Mouse (Mus musculus) limb, embryonic 12.5 days (tissue): ENCODE results near the gene Slc25a35. TPM values are rescaled to one million over a fixed set of nuclear protein-coding genes. Genes with fewer than 3 reads are reported as not detected.
A peak's percentile ranks its signal among the peaks of the same experiment; 100 is the strongest.
"Not testable (repeated sequence)": the region's sequence is repeated elsewhere in the genome, so short reads cannot be mapped to it uniquely, and the experiment has no call there.

Experiments
- ATAC-seq: fragments of 200-750 bp; cut with Nextera tagmentation; 2 replicates; pipeline ENCODE4 v1.8.0; 2017; ENCODE audit warnings: low read depth, moderate TSS enrichment; ENCODE audit not compliant: insufficient number of reproducible peaks, insufficient read depth, low FRiP score, low TSS enrichment
- H3K27ac ChIP-seq: fragments of 300-500 bp; sonication (generic); 2 replicates; pipeline ENCODE4 v1.5.1; 2016; ENCODE audit warnings: mild to moderate bottlenecking, moderate library complexity
- H3K27me3 ChIP-seq: fragments of 300-500 bp; sonication (generic); 2 replicates; pipeline ENCODE4 v1.6.1; 2016; ENCODE audit warnings: mild to moderate bottlenecking, moderate library complexity
- H3K36me3 ChIP-seq: fragments of 300-500 bp; sonication (generic); 2 replicates; pipeline ENCODE4 v1.6.1; 2016; ENCODE audit warnings: mild to moderate bottlenecking, moderate library complexity
- H3K4me1 ChIP-seq: fragments of 300-500 bp; sonication (generic); replicated peaks from 2 replicates; pipeline ENCODE4 v1.6.1; 2016
- H3K4me2 ChIP-seq: fragments of 300-500 bp; sonication (generic); 2 replicates; pipeline ENCODE4 v1.6.1; 2016; ENCODE audit warnings: mild to moderate bottlenecking, moderate library complexity
- H3K4me3 ChIP-seq: fragments of 300-500 bp; sonication (generic); replicated peaks from 2 replicates; pipeline ENCODE4 v1.5.1; 2016; ENCODE audit warnings: mild to moderate bottlenecking
- H3K9ac ChIP-seq: fragments of 300-500 bp; sonication (generic); replicated peaks from 2 replicates; pipeline ENCODE4 v1.6.1; 2016; ENCODE audit warnings: mild to moderate bottlenecking, moderate library complexity
- H3K9me3 ChIP-seq: fragments of 300-500 bp; sonication (generic); 2 replicates; pipeline ENCODE4 v1.6.1; 2016; ENCODE audit warnings: mild to moderate bottlenecking, moderate library complexity
- WGBS: fragments of 180-500 bp; shearing (Covaris S2); methylation state at CpG from one replicate; pipeline ENCODE4 v1.1.7; 2016; 5-methylcytosine and 5-hydroxymethylcytosine counted together
- polyA plus RNA-seq: library from polyadenylated mRNA; unstranded; fragments of >200 nt; fragmentation: Nextera tagmentation; extraction: Ambion mirVana; gene quantifications from 2 replicates; pipeline ENCODE4 v1.2.1, GENCODE M21; 2016

Slc25a35 gene
- polyA plus RNA-seq, result 2.3 and 2.6 TPM in 2 replicates

- under 1% methylated on average over 50 of the region's 50 CpGs for WGBS
- Histone ChIP-seq H3K36me3 (no peaks in the 10 kb centered on the region), H3K9ac (peak within 1 kb of the TSS; percentile 60), H3K27ac (no peak within 1 kb of the TSS), H3K27me3 (0 out of 2 replicates have a peak, but pooled peaks cover 2% of the 10 kb centered on the region), H3K4me2 (peak within 1 kb of the TSS; percentile 88), H3K4me1 (peaks cover 18% of the 10 kb centered on the region), H3K9me3 (no peaks in the 10 kb centered on the region), H3K4me3 (peak within 1 kb of the TSS; percentile 61)
- peak; percentile 95 for ATAC-seq
Measured at GRCm38 (mm10) chr11:68967337-68968282, at the start of gene Slc25a35. Gene Slc25a35, plus strand, starts transcription at chr11:68968131.

GRCm38 (mm10) chr11:68923191-68923590 lies 44.7 kb upstream of the Slc25a35 start:
- Histone ChIP-seq H3K27ac (no peak overlapping the region), H3K4me1 (0 out of 2 replicates have a peak, but pooled peaks cover 8% of the 10 kb centered on the region), H3K9me3 (no peaks in the 10 kb centered on the region), H3K36me3 (no peaks in the 10 kb centered on the region), H3K9ac (no peak overlapping the region), H3K27me3 (0 out of 2 replicates have a peak, but pooled peaks cover 4% of the 10 kb centered on the region), H3K4me3 (no peak overlapping the region), H3K4me2 (no peak overlapping the region)
- ATAC-seq, result no peak
- 42% methylated on average over 3 of the region's 3 CpGs for WGBS

GRCm38 (mm10) chr11:68924749-68925148 lies 43.2 kb upstream of the Slc25a35 start:
- 86% methylated on average over 2 of the region's 2 CpGs for WGBS

GRCm38 (mm10) chr11:68926981-68927380 lies 41.0 kb upstream of the Slc25a35 start, which contains the start of gene Odf4:
Gene Odf4, minus strand, starts transcription at chr11:68927081.
- H3K9ac ChIP-seq, result no peak within 1 kb of the TSS
- no peaks in the 10 kb centered on the region for H3K9me3 ChIP-seq
- 0 out of 2 replicates have a peak, but pooled peaks cover 4% of the 10 kb centered on the region for H3K27me3 ChIP-seq
- no peak within 1 kb of the TSS for H3K4me3 ChIP-seq
- no peaks in the 10 kb centered on the region for H3K36me3 ChIP-seq
- H3K4me1 ChIP-seq, result 0 out of 2 replicates have a peak, but pooled peaks cover 6% of the 10 kb centered on the region
- no peak within 1 kb of the TSS for H3K4me2 ChIP-seq
- H3K27ac ChIP-seq, result no peak within 1 kb of the TSS
- ATAC-seq, result no peak
- WGBS, result 78% methylated on average over 3 of the region's 3 CpGs

More at GRCm38 (mm10) chr11:68924749-68925148, 43.2 kb upstream of the Slc25a35 start:
- H3K4me2 ChIP-seq, result no peak overlapping the region
- ATAC-seq, result no peak
- 0 out of 2 replicates have a peak, but pooled peaks cover 8% of the 10 kb centered on the region for H3K4me1 ChIP-seq
- no peak overlapping the region for H3K4me3 ChIP-seq
- no peak overlapping the region for H3K9ac ChIP-seq
- H3K36me3 ChIP-seq, result no peaks in the 10 kb centered on the region
- no peaks in the 10 kb centered on the region for H3K9me3 ChIP-seq
- no peak overlapping the region for H3K27ac ChIP-seq
- 0 out of 2 replicates have a peak, but pooled peaks cover 4% of the 10 kb centered on the region for H3K27me3 ChIP-seq

- 81% methylated on average over 6 of the region's 6 CpGs for WGBS
- no peak overlapping the region for H3K27ac ChIP-seq
- H3K4me3 ChIP-seq, result no peak overlapping the region
- no peaks in the 10 kb centered on the region for H3K27me3 ChIP-seq
- no peak overlapping the region for H3K9ac ChIP-seq
- H3K36me3 ChIP-seq, result no peaks in the 10 kb centered on the region
- no peaks in the 10 kb centered on the region for H3K4me1 ChIP-seq
- ATAC-seq, result no peak
- H3K4me2 ChIP-seq, result no peak overlapping the region
- no peaks in the 10 kb centered on the region for H3K9me3 ChIP-seq
Measured at GRCm38 (mm10) chr11:68929947-68930346, 38.0 kb upstream of the Slc25a35 start.

GRCm38 (mm10) chr11:68933885-68934507 lies 33.9 kb upstream of the Slc25a35 start:
- 80% methylated on average over 5 of the region's 5 CpGs for WGBS
- H3K36me3 ChIP-seq, result no peaks in the 10 kb centered on the region
- no peaks in the 10 kb centered on the region for H3K27me3 ChIP-seq
- no peak overlapping the region for H3K27ac ChIP-seq
- H3K4me1 ChIP-seq, result no peaks in the 10 kb centered on the region
- no peak overlapping the region for H3K9ac ChIP-seq
- no peak overlapping the region for H3K4me2 ChIP-seq
- ATAC-seq, result no peak
- H3K4me3 ChIP-seq, result no peak overlapping the region
- H3K9me3 ChIP-seq, result no peaks in the 10 kb centered on the region

DNA sequence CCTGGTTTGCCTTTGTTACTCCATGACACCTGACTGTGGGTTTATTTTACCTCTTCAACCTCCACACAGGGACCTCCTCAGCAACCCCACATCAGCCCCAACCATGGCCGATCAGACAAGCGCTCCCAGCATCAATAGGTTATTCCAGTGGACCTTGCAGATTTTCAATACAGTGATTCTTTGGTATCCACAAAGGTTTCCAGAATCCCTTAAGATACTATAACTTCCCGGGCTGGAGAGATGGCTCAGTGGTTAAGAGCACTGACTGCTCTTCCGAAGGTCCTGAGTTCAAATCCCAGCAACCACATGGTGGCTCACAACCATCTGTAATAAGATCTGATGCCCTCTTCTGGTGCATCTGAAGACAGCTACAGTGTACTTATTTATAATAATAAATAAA lies 31.0 kb upstream of the Slc25a35 start:
- WGBS, result 83% methylated on average over 4 of the region's 4 CpGs
- not testable (repeated sequence) for H3K4me2 ChIP-seq, H3K9me3 ChIP-seq, H3K9ac ChIP-seq, H3K4me1 ChIP-seq, H3K27me3 ChIP-seq, H3K4me3 ChIP-seq, H3K27ac ChIP-seq, ATAC-seq, H3K36me3 ChIP-seq

DNA sequence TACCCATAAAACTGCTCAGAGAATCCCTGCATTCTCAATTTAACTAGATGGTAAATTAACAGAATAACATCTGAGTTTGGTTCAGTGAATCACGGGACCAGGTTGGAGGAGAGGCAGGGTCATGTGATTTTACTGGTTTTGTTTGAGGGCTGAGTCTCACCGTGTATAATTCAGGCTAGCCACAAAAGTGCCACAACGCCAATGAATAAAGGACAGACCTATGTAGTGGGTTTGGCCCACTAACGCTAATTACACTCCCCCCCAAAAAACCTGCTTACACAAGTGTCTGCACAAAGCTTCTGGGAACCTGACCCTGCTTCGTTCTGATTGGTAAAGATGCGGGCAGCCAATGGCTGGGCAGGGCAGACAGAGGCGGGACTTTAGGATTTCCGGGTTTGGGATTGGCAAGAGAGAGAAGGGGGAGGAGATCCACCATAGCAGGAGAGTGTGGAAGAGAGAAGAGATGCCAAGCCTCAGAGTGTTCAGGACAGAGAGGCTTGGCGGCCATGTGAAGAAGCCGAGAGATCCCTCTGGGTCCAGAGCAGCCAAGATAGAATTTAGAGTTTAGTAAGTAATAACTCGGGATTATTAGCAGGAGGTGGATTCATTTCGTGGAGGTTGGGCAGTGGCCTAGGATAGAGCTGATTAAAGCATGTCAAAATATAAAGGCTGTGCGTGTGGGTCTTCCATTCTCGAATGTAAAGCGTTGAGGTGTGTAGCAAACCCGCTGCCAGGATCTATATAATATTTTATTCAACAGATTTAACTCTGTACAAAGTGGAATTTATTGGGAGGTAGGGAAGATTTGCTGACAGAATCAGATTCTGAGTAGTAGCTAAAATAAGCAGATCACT lies 28.3 kb upstream of the Slc25a35 start:
- Histone ChIP-seq H3K9ac (peak overlapping the region; percentile 56), H3K36me3 (no peaks in the 10 kb centered on the region), H3K27ac (no peak overlapping the region; the same call in 1 of the 2 replicates), H3K27me3 (no peaks in the 10 kb centered on the region), H3K4me2 (peak overlapping the region; percentile 64), H3K4me3 (peak overlapping the region; percentile 45), H3K9me3 (no peaks in the 10 kb centered on the region), H3K4me1 (peaks cover 7% of the 10 kb centered on the region; the same call in 1 of the 2 replicates)
- ATAC-seq, result peak; percentile 99
- 4% methylated on average over 16 of the region's 16 CpGs for WGBS

DNA sequence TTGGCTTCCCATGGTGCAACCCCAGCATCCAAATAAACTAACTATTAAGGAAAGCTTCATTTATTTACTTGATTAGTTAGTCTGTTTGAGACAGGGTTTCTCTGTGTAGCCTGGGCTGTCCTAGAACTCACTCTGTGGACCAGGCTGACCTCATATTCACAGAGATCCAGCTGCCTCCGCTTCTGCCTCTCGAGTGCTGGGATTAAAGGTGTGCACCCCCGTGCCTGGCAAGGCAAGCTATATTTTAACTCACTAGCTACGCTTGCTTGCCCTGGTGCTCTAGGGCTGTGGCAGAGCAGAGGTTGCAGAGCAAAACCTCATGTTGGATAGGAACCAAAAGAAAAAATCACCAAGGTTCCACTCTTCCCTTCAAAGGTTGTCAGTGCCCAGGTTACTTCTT lies 27.4 kb upstream of the Slc25a35 start:
- no peak overlapping the region for H3K27ac ChIP-seq
- WGBS, result 60% methylated on average over 4 of the region's 4 CpGs
- no peak for ATAC-seq

DNA sequence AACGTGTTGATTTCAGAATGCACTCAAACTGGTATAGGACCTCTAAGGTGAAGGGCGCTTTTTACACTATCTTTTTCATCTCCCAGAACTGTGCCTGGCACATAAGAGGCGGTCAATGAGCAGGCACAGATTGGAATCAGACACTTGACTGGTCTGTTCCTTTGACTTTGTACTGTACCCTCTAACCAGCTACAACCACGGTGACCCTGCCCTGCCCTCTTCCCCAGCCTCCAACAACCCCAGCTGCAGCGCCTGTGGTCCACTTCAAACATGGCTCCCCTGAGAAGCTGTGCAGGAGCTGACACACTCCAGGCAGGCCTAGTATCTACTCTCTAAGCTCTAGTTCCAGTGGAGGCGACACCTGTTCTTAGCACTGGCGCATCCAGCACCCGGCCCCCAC lies 25.2 kb upstream of the Slc25a35 start:
- Histone ChIP-seq H3K9me3 (no peaks in the 10 kb centered on the region), H3K4me3 (no peak overlapping the region), H3K4me1 (peaks cover 13% of the 10 kb centered on the region; the same call in 1 of the 2 replicates), H3K27ac (no peak overlapping the region), H3K9ac (no peak overlapping the region), H3K36me3 (no peaks in the 10 kb centered on the region), H3K4me2 (no peak overlapping the region), H3K27me3 (peaks cover 22% of the 10 kb centered on the region)
- WGBS, result 86% methylated on average over 8 of the region's 8 CpGs
- ATAC-seq, result no peak

More for the DNA sequence above, 27.4 kb upstream of the Slc25a35 start:
- Histone ChIP-seq H3K4me3 (peak overlapping the region; percentile 45), H3K36me3 (no peaks in the 10 kb centered on the region), H3K4me2 (peak overlapping the region; percentile 64), H3K9ac (peak overlapping the region; percentile 56), H3K9me3 (no peaks in the 10 kb centered on the region), H3K27me3 (0 out of 2 replicates have a peak, but pooled peaks cover under 1% of the 10 kb centered on the region), H3K4me1 (peaks cover 7% of the 10 kb centered on the region; the same call in 1 of the 2 replicates)
